Mouse (Mus musculus) lung, postnatal 4 days (tissue): ENCODE results near the gene Dpp6.

Source experiments
- DNase-seq, 2 experiments: peaks; one replicate each; pipeline ENCODE4 v3.0.0; 2021

The Dpp6 gene

DNA sequence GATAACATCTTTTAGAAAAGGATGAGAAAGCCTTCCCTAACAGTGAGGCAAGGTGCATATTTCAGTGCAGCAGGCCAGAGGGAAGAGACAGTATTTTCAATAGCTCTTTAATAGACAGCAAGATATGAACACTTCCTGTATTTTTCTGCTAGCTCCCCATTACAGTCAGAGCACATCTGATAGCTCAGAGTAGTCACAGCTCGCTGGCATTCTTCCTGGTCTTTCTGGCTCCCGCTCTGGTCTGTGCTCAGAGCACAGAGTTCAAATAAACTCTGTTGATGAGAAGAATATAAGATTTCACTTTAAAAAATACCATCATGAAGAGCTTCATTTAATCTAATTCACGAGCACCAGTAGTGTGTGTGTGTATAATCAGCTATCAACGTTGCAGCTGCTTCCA lies 249.8 kb downstream of the Dpp6 start:
- no peak for DNase-seq

DNA sequence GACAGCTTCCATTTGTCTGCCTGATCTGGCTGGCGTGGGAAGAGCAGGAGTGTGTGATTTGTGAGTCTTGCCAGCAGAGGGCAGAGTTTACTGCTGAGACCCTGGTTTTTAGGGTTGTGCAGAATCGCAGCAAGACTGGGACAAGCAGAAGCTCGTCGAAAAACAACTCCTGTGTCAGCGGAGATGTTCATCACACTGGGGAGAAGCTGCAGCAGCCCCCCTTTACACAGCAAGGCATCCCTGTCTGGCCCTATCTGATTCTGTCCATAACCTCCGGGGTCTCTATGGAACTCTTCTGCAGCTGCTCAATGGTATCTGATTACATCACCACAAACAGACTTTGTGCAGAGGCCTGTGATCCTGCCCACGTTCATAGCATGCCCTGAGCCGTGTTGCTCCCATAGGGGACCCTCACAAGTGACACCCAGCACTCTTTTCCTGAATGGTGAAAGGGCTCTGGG lies 258.2 kb downstream of the Dpp6 start:
- DNase-seq: no peak

DNA sequence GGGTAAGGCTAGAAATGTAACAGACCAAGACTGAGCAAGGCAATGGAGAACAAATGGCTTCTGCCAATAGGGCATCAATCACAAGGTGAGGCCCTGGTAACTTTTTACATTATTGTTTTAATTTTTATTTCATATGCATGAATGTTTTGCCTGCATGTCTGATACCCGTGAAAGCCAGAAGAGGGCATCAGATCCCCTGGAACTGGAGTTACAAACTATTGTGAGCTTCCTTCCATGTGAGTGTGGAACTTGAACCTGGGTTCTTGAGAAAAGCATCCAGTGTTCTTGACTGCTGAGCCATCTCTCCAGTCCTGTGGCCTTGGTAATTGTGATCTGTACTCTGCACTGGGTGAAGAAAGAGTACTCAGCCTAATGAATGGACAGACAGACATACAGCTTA lies 259.0 kb downstream of the Dpp6 start:
- no peak for DNase-seq

DNA sequence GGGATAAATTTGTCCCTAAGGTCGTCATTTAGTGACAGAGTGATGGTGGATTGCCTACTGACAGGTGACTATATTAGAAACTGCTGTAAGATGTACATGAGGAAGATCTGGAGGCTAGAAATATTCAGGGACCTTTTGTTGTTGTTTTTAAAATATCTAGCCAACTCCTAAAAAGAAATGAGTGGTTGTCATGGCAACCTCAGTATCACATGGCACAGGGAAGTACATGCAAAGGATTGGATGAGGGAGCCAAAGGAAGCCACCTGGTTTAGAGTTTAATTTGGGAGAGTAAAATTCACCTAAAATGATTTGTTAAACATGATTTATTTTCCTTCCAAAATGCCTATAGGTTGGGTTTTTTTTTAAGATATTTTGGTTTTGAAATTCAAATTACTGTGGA lies 260.8 kb downstream of the Dpp6 start:
- DNase-seq: no peak

DNA sequence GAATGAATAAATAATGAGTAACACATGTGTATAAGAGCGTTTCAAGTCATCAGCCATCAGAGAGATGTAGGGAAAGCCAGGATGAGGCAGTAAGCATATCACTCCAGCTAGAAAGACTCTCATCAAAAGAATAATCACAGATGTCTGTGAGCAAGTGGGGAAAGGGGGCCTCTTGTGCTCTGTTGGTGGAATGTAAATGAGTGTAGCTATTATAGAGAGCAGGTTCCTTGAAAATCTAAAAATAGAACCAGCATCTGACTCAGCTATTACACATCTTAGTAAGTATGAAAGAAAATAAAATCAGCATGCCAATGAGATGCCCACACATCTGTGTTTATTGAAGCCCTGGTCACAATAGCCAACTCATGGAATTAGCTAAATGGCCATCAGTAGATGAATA lies 264.3 kb downstream of the Dpp6 start:
- DNase-seq: no peak

DNA sequence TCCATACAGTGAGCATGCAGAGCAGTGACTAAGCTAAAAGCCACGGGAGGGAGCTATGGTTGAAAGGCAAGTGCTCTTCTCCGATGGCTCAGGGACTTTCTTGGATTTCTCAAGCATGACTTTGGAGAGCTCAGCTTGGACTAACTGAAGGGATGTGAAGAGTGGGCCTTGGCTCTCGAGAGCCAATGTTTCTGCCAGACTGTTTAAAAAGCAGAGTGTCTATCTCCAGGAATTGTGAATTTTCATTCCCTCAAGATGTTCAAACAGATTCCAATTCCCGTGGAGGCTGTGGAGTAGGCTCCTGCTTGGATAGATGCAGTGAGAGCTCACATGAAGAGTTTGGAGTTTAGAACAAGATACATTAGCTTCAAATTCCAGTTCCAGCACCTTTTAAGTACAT lies 266.8 kb downstream of the Dpp6 start:
- no peak for DNase-seq

DNA sequence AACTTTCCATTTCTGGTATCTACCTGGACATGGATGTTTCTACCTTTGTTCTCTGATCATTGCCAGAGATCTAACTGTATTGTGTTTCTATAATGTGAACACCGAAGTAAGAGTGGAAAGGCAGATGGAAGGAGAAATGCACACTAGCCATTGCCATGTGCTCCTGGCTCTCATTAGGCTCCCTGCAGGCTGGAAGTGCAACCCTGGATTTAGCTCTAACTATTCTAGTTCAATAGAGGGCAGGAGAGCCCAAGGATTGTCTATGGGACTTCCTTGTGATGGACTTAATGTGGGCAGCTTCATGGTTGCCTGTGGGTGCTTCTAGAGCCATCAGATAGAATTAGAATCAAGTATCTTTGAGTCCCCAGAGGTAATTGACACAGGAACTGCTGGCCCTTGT lies 291.2 kb downstream of the Dpp6 start:
- no peak for DNase-seq

DNA sequence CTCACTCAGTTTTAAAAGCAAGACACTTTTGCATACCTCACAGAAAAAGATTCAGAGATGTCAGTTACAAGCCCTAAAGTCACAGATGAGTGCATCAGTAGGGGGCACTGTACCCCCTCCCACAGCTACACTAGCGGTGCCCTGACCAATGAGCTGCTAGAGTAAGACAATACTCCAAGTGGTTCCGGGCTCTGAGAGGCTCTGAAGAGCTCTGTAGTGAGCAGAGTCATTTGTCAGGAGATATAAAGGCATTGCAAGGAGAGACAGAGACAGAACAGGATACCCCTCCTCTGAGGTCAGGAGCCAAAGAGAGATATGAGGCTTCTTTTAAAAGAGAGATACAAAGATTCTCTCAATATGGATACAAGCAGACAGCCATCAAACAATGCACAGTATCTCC lies 305.5 kb downstream of the Dpp6 start:
- no peak for DNase-seq

DNA sequence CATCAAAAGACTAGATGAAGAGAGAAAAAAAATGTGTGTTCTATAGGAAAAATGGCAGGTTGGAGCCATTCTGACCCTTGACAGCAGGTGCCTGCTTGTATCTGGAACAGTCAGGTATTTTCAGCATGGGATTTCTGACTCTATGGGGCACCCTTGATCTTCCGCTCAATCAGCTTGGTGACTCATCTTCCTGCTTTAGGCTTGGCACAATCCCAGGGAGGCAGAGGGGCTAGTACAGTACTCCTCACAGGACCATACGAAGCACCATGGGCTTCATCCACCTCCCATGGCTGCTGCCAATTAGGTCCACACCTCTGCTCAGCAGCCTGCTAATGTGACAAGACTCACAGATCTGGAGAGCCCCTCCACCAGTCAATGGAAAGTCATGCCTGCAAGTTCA lies 305.9 kb downstream of the Dpp6 start:
- DNase-seq: no peak

DNA sequence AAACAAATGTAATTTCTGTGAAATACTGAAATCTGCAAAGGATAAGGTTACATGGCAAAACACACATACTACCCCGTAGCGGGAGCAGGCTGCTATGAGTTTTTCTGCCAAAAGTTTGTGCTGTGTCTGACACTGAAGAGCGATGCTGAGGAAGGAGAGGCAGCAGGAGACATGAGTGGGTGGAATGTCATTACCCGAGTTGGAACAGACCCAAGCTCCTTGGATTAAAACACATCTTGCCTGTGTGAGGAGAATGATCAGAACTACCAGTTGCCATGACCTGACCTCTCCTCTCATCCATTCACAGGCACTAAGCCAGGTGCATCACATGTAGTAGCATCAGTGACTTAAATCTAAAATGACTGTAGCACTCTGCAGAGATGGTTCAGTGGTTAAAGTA lies 309.0 kb downstream of the Dpp6 start:
- DNase-seq: no peak

DNA sequence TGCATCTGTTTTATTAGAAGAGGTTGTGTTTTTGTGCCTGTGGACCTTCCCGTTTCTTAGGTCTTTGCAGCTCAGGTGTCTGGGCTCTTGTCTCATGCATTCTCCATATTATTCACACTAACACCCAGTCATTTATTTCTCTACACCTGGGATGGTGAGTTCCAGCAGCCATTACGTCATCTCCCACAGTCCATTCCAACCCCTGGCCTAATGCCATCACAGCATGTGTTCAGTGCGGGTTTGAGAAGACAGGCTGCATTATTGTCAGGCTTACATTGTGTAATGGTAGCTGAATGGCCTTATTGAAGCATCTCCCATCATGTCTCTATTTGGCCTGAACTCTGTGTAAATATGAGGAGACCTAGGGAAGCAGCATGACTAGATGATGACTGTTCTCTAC lies 316.2 kb downstream of the Dpp6 start:
- no peak for DNase-seq

DNA sequence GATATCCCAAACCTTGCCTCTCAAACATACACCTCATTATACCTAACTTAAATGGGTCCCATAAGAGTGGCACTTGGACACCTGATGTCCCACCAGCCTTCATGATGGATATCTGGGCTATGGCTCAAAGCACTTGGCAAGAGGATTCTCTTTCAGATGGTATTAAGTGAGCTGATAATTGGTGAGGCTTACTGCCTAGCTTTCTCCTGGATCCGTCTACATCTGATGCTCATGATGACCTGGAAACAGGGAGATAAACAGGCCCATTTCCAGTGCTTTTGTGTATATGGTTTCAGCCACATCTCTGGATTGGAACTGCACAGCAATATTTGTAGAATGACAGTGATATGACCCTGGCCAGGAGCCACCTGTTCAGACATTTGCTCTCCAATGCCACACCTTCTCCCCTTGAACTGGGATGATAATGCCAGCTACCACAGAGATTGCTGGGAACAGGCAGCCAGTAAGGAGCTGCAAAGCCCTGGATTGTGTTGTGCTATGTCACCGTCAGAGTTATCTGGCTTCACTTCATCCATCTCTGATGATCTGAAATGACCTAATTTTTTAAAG lies 317.5 kb downstream of the Dpp6 start:
- DNase-seq: no peak

DNA sequence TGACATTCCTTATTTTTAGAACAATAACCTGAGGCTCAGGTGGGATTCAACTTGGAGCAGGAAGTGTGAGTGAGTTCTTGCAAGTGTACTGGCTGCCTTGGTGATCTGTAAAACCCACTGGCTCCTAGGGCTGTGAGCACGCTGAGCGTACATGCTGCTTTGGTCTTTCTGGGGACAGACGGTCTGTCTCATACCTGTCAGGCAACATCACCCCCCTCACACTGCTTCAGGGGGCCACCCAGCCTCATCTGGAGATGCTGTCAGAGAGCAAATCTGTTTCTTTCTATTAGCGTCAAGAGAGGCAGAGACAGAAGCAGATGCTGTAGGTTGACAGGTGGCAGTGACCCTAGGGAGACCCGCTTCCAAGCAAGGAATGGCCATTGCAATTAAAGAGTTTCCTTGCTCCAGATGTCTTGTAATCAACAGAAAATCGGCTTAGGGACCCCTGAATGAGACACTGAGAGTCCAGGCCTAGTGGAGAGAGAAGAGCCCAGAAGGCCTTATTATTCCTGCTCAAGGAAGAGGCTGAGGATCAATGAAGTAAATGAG lies 330.5 kb downstream of the Dpp6 start:
- DNase-seq: no peak

DNA sequence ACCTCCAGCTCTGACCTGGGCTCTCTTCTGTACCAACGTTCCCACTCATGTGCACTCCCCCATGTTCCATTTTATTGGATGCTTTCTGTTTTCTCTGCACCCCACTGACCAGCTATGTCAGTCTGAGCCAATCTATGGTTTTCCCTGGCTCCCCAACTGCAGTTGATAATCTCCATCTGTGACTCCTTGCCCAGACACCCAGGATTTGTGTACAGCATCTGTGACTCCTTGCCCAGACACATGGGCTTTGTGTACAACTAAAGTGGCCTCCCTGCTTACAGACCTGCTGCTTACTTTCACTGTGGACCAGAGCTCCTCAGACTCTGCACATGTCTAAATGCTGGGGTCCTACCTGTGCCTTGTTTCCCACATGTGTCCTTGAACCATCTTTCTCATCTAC lies 334.0 kb downstream of the Dpp6 start:
- DNase-seq: no peak

DNA sequence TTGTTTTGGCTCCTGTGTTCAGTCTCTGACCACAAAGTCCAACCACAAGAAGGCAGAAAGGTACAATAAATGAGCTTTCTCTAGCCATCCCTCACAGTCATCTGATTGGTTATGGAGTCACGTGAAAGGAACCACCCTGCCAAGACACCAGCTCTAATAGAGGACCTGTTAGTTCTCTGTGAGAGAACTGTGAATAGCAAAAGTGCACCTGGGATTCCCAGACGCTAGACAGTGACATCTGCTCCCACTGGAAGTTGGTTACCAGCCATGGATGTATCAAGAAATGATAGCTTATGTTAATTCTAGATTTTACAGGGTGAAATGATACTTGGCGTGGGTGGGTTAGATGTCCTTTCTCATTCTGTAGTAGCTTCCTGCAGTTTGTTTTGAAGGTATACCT lies 338.7 kb downstream of the Dpp6 start:
- DNase-seq: no peak

DNA sequence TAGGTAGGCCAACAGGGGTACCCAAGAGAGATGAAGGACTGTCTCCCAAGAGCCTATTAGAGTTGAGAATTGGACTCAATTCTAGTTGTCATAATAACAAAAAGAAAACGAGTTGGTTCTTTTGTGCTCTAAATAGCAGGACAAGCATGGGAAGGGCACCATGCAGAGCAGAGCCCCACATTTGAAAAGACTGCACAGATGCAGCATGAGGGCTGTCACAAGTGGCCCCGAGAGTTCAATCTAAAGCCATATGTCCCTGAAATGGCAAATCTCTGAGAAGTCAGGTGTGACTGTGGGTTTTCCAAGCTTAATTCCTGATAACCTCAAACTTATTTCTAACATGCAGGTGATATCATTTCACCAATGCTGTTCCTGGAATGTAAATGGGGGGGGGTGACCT lies 339.4 kb downstream of the Dpp6 start:
- DNase-seq: no peak

DNA sequence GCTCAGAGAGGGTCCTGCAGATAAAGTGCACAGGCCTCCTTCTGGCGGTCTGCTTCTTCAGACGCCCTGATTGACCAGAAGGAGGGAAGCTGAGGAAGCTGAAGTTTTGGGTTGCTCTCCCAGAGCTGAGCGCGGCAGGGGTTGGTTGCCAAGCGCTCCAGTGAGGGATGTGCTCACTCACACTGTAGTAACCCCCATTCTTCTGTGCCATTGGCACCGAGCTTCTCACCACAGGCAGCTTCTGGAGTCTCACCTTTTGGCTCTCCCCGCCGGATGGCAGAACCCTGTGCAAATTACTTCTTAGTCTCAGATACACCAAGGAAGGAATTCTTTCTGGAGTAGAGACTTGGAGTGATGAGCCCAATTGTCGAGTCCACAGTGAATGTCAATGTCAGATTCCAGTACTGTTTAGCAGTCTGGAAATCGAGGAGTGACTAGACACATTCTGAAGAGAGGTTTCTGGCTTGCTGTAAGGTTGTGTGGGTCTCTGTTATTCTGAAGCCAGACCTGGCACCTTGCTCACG lies 344.2 kb downstream of the Dpp6 start:
- DNase-seq: no peak

DNA sequence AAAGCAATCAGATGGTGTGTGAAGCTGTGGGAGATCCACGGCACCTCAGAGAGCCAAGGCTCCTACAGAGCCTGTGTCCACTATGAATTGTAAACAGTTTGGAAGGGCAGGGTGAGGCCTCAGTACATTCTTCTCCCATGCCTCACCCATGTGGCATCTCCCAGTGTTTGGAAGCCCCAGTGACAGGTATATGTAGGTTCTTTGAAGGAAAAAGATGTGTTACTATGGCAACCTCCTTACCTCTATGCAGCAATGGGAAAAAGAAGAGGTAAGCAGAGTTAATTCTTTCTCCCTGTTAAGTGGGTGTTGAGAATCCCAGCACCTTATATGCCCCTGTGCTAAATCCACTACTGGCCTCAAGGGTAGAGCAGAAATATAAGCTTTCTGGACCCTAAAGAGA lies 351.5 kb downstream of the Dpp6 start:
- no peak for DNase-seq

DNA sequence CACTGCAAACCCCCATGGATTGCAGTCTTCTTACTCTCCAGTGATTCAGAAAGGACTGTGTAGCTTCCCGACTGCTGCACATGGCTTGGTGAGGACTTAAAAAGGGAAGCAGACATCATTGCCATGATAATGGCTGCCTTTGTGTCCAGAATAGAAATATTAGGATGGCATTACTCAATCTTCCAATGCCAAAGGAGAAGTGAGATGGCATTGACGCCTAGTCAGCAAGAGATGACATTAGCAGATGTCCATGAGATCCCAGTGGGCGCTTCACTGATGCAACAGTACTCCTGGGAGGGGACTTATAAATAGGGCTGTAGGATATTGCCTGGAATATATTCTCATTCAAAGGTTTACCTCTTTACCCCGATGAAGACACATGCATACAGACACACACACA lies 368.0 kb downstream of the Dpp6 start:
- DNase-seq: no peak

DNA sequence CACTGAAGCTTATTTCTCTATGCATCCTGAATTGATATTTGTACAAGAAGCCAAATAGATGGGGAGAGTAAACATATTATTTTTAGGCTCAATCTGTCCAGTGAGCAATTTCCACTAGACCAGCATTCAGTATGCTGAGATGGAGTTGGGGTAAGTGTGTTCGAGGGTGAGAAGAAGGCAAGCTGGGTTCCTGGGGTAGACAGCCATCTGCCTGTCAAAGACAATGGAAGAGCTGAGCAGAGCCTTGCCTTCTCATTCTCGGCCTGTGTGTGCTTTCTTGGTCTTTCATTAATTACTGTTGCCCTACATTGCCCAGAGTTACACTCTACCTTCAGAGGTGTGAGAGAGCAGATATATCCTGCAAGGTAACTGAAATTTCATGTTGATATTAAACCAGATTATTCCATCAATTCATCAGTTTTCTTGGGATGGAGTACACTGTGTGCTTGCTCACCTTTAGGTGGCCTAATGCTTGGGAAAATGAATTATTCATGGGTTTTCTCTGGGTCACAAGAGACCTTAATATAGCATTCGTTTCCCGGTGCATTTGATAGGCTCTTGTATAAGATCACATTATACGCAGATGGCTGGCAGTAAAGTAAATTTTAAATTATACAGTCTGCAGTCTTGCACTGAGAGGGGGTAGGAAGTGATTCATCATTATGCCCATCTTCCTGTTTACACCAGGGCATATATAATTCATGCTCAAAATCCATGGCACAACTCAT lies 374.4 kb downstream of the Dpp6 start:
- no peak for DNase-seq

DNA sequence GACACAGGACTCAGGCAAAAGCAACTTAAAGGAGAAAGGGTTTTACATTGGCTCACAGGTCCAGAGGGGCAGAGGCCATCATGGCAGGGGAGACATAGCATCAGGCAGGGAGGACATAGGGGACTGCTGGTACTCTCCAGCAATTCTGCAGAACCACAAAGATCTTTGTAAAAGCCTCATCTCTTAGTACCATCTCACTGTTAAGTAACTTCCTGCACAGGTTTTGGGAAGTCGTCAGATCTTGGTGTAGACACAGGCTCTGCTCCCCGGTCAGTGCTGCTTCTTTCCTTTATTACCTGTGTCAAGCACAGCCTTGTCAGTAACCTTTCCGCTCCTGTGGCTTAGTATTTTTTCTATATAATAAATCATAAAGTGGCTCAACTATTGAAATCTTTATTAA lies 377.2 kb downstream of the Dpp6 start:
- no peak for DNase-seq

DNA sequence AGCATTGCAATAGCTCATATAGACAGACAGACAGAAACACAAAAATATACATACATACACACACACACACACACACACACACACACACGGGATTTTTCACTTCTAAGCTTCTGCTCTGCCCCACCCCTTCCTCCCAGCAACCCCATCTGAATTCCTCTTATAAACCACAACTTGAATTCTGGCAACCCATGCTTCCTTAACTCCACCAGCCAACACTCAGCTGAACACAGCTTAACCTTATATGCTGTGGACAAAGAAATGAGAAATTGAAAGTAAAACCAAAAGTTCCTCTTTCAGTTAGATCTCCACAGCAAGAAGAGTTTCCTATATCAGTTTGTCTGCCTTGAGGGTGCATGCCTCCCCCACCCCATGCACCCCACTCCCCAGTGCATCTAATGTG lies 378.0 kb downstream of the Dpp6 start:
- no peak for DNase-seq

DNA sequence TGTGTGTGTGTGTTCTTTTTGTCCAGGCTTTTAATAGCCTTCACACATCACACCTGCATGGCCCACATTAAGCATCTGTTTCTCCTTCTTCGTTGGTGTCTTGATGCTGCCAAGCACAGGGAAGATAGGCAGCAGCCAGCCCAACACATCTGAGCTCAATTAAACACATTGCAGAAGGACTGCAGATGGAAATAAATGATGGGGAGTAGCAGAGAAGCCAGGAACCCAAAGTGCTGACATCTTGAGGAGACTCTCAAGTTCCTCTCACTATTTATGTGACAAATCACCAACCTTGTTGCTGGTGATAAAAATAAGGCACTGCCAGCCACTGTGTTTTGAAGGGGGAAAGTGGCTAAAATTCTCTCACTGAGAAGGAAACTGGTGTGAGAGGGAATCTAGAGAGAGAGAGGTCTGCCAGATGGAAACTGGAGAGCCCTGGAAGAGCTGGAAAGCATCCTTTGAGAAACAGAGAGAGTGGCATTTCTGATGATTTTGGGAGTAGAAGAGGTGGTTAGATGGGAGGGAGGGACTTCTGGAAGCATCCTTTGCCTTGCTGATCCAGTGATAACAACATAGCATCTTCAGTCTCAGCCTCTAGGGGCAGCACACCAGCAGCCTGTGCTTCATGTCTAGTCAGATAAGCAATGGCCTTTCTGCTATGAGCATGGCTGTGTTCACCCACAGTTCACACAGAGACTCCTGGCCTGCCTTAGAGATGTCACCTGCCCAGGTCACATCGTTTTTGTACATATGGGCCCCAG lies 383.8 kb downstream of the Dpp6 start:
- DNase-seq: no peak

DNA sequence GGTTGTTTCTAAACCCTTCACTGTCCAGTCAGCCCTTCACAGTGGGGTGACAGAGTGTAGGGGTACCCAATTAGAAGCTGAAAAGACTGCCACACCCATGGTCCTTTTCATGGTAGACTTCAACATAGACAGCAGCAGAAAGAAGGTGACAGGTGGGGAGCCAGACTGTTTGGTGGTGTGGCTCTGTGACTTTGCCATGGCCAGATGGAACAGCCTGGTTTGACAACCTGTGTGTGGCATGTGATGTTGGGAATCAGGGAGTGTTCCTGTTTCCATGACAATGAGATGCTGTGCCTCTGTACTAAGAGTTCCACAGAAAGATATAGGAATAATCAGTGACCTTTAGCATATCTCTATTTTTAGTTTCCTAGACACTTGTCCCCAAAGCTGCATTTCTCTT lies 386.1 kb downstream of the Dpp6 start:
- no peak for DNase-seq
